Mouse (Mus musculus) C2C12 (cell line): ENCODE measurements around the gene Ccdc188.

ENCODE experiments used
- CEBPB ChIP-seq: IDR thresholded peaks from one replicate; pipeline ENCODE4 v1.6.1; 2011; ENCODE audit warnings: low read depth, mild to moderate bottlenecking, control low read depth, moderate library complexity
- CTCF ChIP-seq: IDR thresholded peaks from one replicate; pipeline ENCODE4 v1.5.1; 2011; ENCODE audit not compliant: control insufficient read depth, insufficient read depth, insufficient read length
- USF1 ChIP-seq: IDR thresholded peaks from one replicate; pipeline ENCODE4 v1.6.1; 2011; ENCODE audit warnings: low read depth, mild to moderate bottlenecking, control low read depth, moderate library complexity

DNA sequence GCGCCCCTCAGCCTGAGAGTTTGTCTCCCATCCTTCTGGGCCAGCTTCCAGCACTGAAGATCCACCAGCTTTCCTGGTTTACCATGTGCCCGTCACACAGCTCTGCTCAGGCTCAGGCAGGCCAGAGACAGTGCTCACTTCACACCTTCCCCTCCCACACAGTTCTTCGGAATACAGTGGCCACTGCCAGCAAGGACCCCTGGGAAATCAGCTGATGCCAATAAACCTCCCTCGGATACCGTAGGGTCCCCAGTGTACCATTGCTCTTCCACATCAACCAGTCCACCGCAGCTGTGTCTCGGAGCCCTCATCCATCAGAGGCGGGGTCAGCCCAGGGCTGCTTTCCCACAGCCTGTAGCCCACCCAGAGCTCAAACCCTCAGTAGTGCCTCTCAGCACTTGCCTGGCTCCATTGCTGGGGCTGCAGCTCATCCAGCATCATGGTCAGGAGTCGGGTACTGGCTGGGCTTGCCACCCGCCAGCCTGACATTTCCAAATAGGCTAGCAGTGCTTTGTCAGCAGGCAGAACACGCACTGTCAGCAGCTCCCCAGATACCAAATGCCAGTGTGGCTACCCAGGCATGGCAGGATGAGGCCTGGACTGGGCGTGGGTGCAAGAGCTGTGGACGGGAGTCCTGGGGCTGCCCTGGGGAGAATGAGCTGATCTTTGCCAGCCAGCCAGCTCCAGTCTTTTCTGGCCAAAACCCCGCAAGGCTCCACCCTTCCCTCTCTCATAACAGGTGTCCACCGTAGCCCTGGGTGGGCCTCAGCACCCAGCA, 23.3 kb upstream of the Ccdc188 start:
- TF ChIP-seq USF1 (no peak), CTCF (no peak), CEBPB (no peak)
